Mouse (Mus musculus) adrenal gland, adult 18-20 months (tissue): ENCODE results near the gene Pkib. TPM values are rescaled to one million over a fixed set of nuclear protein-coding genes. Genes with fewer than 3 reads are reported as not detected.
A peak's percentile ranks its signal among the peaks of the same experiment; 100 is the strongest.

Experiments used
- DNase-seq, 2 experiments: peaks; one replicate each; pipeline ENCODE4 v3.0.0; 2021 to 2022; ENCODE audit warnings: low spot score in 2 of 2
- total RNA-seq, 2 experiments: library from RNA; stranded (reverse); gene quantifications; 1 replicate in 1 of 2; 2 replicates in 1 of 2; pipeline ENCODE4 v1.2.3; 2021

The Pkib gene
- total RNA-seq, 2 experiments from 2014 or later = 0.80 to 1.2 TPM

GRCm38 (mm10) chr10:57731672-57732071 lies 99.9 kb downstream of the Pkib start:
- no peak for DNase-seq

DNA sequence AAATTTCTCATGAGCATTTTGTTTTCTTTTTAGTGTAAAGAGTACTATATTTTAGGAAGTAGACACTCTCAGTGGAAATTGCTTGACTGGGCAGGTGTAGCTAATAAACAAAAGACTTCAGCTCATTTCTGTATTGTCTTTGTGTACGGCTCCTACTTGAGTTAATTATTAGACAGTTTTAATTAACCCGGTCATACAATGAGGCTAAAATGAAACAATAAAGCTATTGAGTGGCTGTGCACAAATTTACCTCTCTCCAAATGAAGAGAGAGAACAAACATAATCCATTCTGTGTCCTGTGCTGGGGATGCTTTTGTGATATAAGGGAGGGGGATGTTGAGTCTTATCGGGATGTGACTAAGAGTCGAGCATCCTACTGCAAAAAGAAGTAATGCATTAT lies 109.0 kb downstream of the Pkib start:
- no peak for DNase-seq

- no peak for DNase-seq
Observed at GRCm38 (mm10) chr10:57741351-57741750, 109.6 kb downstream of the Pkib start.

- DNase-seq = no peak
Observed at GRCm38 (mm10) chr10:57743045-57743444, 111.3 kb downstream of the Pkib start.

- peak; percentile 22 to 33 for DNase-seq
Observed at GRCm38 (mm10) chr10:57743606-57744016, 111.8 kb downstream of the Pkib start.

- DNase-seq = no peak
Observed at GRCm38 (mm10) chr10:57744128-57744765, 112.5 kb downstream of the Pkib start.

DNA sequence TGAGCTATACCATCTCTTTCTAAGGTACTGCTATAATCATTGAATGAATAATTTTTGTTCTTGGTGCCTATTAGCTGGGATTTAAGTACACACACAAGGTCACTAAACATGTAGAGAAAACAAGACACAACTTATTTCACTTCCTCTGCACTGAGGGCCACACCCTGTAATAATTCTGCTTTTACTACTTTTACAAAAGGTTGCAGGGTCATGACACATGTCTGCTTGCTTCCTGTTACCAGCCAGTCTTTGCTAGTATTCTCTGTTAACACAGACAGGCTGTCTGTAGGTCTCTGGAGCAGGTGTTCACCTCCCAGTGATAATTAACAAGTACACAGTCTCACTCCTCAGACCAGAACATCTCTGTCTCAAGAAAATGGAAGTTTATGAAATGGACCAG lies 113.7 kb downstream of the Pkib start:
- no peak for DNase-seq

- no peak for DNase-seq
Observed at GRCm38 (mm10) chr10:57747127-57747526, 115.3 kb downstream of the Pkib start.

DNA sequence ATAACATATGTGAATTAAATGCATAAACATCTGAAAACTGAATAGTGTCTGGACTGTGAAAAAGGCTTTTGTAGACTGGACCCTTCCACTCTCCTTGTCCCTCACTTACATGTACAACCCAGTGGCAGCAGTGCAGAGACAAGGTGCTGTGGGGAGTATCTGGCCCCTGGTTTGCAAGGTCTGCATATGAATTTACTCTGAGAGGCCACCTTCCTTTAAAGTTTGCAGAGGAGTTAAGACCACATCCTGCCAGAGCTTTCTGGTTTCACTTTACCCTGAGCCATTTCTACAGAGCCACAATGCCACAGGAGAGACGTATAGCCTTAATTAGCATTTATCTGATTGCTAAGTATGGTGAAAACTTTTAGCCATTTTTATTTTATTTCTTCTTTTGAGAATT lies 121.6 kb downstream of the Pkib start:
- no peak for DNase-seq

DNA sequence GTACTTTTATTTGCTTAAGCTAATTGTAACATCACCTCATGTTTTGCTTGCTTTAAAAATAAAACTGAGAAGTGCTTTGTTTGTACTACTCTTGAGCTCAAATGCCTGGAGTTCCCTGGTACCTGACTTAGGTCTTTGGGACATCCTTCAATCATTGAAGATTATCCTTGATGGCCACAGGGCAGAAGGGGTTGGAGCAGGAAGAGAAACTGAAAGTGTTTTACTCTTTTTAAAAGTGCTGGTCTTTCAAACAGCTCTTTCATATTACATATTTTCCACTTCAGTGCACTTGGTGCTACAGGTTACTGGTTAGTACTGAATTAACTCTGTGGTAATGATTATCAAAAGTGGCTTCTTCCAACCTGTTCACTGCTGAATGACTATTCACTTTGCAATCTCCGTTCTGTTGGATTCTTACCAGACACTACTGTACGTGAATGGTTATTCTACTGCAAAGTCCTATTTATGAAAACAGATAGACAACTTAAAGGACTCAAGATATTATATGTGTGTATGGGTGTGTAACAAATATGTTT lies 123.5 kb downstream of the Pkib start:
- no peak for DNase-seq

DNA sequence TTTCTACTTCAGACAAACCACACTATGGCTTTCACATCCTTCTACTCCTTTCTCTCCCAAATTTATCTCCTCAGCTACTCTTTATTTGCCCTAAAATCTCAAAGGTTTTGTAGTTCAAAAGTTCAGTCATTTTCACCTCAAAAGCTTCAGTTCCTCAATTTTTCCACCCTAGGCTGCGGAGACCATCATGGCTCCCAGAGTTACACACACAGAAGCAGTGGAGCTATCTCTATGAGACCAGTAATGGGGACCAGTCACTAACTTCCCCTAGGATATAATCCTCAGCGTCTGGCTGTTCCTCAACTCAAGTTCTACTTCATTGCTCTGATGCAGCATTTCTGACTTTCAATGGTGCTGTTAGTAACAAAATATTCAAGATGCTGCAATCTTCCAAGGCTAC lies 127.2 kb downstream of the Pkib start:
- no peak for DNase-seq

DNA sequence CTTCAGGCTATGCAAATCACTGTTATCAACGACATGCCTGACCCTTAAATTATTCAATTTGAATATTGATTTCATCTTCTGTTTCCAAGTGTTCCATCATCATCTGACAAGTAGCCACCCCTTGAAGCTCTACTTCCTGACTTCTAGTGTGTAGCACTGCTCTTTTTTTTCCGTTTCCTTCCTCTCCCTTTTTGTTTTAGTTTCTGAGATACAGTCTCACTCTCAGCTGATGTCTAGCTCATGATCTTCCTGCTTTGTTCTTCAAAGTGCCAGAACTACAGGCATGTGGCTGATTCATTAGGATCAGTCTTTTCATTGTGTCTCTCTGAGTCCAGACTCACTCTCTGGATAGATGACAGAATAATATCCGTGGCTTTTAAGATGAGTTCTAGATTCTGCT lies 128.9 kb downstream of the Pkib start:
- no peak for DNase-seq

DNA sequence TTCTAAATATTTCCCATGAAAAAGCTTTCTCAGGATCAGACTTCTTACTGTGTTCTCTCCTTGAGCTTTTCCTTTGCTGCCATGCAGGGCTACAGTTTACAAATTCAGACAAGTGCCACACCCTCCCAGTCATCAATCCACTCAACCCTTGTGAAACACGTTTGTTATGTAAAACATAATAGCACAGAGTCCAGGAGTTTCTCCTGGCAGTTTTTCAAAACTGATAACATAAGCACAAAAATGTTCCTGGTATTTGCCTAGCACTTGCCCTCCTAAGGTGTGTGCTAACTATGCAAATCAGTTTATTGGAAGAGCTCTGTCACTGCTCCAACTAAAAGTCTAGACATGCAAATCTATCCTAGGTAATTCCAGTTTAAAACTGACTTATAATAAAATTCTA lies 131.3 kb downstream of the Pkib start:
- no peak for DNase-seq

DNA sequence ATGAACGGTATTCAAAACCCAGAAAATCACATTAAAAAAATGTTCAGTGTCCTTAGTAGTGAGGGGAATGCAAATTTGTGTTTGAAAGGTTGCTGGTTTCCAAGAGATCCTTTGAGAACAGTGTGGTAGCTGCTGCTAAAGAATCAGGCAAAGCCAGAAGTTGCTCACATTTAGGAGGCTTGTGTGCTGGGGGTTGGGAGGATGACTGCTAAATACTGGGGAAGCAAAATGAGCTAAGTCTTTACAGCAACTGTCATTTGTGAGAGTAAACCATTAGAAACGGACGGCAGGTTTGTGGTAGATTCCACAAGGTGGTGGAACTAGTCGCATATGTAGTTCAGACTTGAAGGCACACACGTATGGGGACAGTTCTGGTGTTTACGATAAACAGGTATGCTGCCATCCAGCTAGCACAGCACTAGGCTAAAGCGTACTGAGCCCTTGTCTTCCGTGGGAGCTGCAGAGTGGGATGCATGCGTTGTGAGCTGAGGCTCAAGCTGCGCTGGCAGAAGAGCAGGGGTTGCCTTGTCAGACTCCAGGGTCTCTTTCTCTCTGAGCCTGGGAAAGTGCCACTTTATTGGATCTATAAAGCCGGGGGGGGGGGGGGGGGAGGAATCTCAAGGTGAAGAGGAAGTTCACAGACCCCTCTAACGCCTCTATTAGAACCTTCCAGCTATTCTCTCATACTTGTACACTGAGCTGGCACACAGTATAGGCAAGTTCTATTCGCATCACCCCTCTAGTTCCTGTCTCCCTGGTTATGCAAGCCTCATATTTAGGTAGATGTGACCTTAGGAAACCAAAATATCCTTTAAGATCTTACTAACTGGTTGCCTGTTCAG lies 151.7 kb downstream of the Pkib start:
- DNase-seq = no peak

DNA sequence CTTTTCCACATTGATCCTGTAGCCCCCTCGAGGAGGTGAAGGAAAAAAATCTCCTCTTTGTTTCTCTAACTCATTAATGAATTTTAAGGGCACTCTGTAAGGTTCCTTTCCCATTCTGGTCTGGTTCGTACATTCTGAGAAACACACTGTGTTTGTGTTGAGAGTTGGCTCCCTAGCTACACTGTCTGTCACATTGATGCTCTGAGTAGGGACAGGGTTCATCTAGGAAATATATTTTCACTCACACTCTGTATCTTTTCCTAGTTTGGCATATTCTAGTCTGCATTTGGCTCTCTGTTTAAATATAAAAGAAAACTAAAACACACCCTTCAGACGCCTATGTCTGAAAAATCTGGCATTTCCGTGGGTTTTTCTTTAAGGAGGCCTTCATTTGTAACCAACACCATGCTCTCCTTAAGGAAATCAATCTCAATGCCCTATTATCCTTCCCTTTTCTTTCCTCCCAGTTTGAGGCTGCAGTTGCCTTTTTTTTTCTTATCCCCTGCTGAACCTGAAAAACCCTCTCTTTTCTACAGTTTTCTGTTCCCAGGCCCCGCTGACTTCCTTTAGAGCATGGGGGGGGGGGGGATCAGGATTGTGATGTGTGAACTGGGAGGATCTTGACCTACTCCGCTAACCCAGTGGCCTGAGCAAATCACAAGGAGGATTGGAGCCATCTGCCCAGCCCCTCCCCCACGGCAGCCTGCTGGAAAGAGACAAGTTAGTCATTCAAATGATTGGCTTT lies 152.5 kb downstream of the Pkib start:
- DNase-seq = peak; percentile 48 to 57

GRCm38 (mm10) chr10:57784876-57785150 lies 153.0 kb downstream of the Pkib start, which contains the start of gene Fabp7:
Fabp7 (plus strand) TSS chr10:57784881.
- DNase-seq = no peak

DNA sequence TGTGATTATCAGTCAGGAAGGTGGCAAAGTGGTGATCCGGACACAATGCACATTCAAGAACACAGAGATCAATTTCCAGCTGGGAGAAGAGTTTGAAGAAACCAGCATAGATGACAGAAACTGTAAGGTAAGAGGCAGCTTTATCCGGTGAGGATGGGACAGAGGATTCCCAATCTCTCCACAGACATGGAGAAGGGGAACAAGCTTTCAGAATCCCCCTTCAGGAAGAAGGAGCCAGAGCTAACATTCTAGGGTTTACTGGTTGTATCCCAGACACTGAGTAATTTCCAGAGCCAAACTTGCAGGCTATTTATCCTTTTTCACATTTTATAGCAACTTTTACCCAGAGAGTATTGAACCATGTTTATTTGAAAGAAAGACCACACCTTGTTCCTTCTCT lies 153.8 kb downstream of the Pkib start:
- no peak for DNase-seq

Other genes starting within 250 kb of the Pkib start
- 10 to 100 TPM; 12.4 to 16.5 TPM for gene Hsf2, start 145.6 kb upstream of the Pkib start, total RNA-seq
- 100 to 1,000 TPM; 309 to 380 TPM for gene Serinc1, start 99.5 kb upstream of the Pkib start, total RNA-seq
- gene Fabp7, start 152.9 kb downstream of the Pkib start, total RNA-seq = 1 to 10 TPM; 1.1 to 1.4 TPM
- gene Smpdl3a, start 162.4 kb downstream of the Pkib start, total RNA-seq = 10 to 100 TPM; 38.1 to 58.5 TPM